Mouse (Mus musculus) intestine, postnatal 0 days (tissue): Measurements from ENCODE around the gene Myog. TPM values are rescaled to one million over a fixed set of nuclear protein-coding genes. Genes with fewer than 3 reads are reported as not detected.
A peak's percentile ranks its signal among the peaks of the same experiment; 100 is the strongest.

Source experiments
- ATAC-seq: fragments of 200-750 bp; cut with Nextera tagmentation; 2 replicates; pipeline ENCODE4 v1.8.0; 2017; ENCODE audit warnings: mild to moderate bottlenecking, moderate TSS enrichment, moderate library complexity
- H3K27ac ChIP-seq: fragments of 300-500 bp; sonication (generic); 2 replicates; pipeline ENCODE4 v1.5.1; 2014; ENCODE audit warnings: mild to moderate bottlenecking, low read depth, low read length, moderate library complexity
- H3K27me3 ChIP-seq: fragments of 300-500 bp; sonication (generic); replicated peaks from 2 replicates; pipeline ENCODE4 v1.6.1; 2014; ENCODE audit warnings: low read length, mixed read lengths; ENCODE audit not compliant: control insufficient read depth, insufficient read depth
- H3K36me3 ChIP-seq: fragments of 300-500 bp; sonication (generic); 2 replicates; pipeline ENCODE4 v1.6.1; 2014; ENCODE audit warnings: mild to moderate bottlenecking, moderate library complexity; ENCODE audit not compliant: control insufficient read depth, insufficient read depth
- H3K4me1 ChIP-seq: fragments of 300-500 bp; sonication (generic); replicated peaks from 2 replicates; pipeline ENCODE4 v1.6.1; 2014; ENCODE audit warnings: antibody characterized with exemption, low read length, mixed read lengths; ENCODE audit not compliant: control insufficient read depth, insufficient read depth
- H3K4me2 ChIP-seq: fragments of 300-500 bp; sonication (generic); replicated peaks from 2 replicates; pipeline ENCODE4 v1.6.1; 2014; ENCODE audit warnings: low read depth, mild to moderate bottlenecking, moderate library complexity
- H3K4me3 ChIP-seq: fragments of 300-500 bp; sonication (generic); 2 replicates; pipeline ENCODE4 v1.5.1; 2014; ENCODE audit warnings: low read depth, low read length
- H3K9ac ChIP-seq: fragments of 300-500 bp; sonication (generic); 2 replicates; pipeline ENCODE4 v1.6.1; 2014; ENCODE audit warnings: mild to moderate bottlenecking, low read depth, low read length
- H3K9me3 ChIP-seq: fragments of 300-500 bp; sonication (generic); 2 replicates; pipeline ENCODE4 v1.6.1; 2016; ENCODE audit warnings: mixed run types; ENCODE audit not compliant: control insufficient read depth
- CTCF ChIP-seq: sonication (generic); IDR thresholded peaks from 2 replicates; pipeline ENCODE4 v1.5.1; 2016; ENCODE audit warnings: low read depth, mild to moderate bottlenecking, control low read depth, antibody characterized with exemption, moderate library complexity
- WGBS: fragments of 180-500 bp; shearing (Covaris S2); extraction: QIAGEN DNeasy Blood & Tissue Kit; methylation state at CpG from one replicate; pipeline ENCODE4 v1.1.7; 2014; 5-methylcytosine and 5-hydroxymethylcytosine counted together
- polyA plus RNA-seq: library from polyadenylated mRNA; unstranded; fragments of >200 nt; fragmentation: Nextera tagmentation; extraction: Ambion mirVana; gene quantifications from 2 replicates; pipeline ENCODE4 v1.2.1, GENCODE M21; 2015

Gene Myog
- 0.08 TPM in 1 of 2 replicates, not detected in the other for polyA plus RNA-seq

DNA sequence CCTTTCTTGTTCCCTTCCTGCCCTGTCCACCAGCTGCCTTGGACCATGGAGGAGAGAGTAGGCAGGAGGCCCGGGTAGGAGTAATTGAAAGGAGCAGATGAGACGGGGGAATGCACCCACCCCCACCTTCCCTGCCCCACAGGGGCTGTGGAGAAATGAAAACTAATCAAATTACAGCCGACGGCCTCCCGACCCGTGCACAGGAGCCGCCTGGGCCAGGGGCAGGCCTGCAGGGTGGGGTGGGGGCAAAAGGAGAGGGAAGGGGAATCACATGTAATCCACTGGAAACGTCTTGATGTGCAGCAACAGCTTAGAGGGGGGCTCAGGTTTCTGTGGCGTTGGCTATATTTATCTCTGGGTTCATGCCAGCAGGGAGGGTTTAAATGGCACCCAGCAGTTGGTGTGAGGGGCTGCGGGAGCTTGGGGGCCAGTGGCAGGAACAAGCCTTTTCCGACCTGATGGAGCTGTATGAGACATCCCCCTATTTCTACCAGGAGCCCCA is at the start of gene Myog:
Myog (plus strand) TSS at position 392 of the 502 bp plus-strand sequence.
- H3K9ac ChIP-seq, result no peak within 1 kb of the TSS
- 0 out of 2 replicates have a peak, but pooled peaks cover 3% of the 10 kb centered on the region for H3K4me1 ChIP-seq
- no peak for ATAC-seq
- WGBS, result 61% methylated on average over 11 of the region's 11 CpGs
- no peaks in the 10 kb centered on the region for H3K27me3 ChIP-seq
- no peak within 1 kb of the TSS for H3K4me3 ChIP-seq
- no peaks in the 10 kb centered on the region for H3K36me3 ChIP-seq
- no peak within 1 kb of the TSS for H3K27ac ChIP-seq
- no peak for TF ChIP-seq CTCF
- no peak within 1 kb of the TSS for H3K4me2 ChIP-seq
- no peaks in the 10 kb centered on the region for H3K9me3 ChIP-seq

DNA sequence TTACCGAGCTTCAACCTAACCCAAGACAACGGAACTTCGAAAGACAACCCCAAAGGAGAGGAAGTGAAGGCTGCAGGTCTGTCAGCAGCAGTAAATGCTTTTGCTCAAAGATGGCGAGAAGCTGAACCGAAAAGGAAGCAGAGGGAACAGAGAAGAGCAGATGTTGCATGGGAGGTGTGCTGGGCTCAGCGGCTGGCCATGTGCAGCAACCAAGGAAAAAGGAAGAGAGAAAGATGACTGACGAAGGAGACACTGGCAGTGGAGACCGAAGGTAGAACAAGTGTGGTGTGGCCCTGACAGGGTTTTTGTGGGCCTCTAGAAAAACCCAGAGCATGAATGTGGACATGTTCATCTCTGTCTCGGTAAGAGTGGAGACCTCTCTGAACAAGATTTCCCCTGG is 49.1 kb upstream of the Myog start:
- no peak overlapping the region for H3K9ac ChIP-seq
- H3K4me2 ChIP-seq, result no peak overlapping the region
- H3K36me3 ChIP-seq, result no peaks in the 10 kb centered on the region
- no peak for ATAC-seq
- no peaks in the 10 kb centered on the region for H3K4me1 ChIP-seq
- H3K27me3 ChIP-seq, result peaks cover 9% of the 10 kb centered on the region; the same call in 1 of the 2 replicates
- no peak overlapping the region for H3K27ac ChIP-seq
- WGBS, result 85% methylated on average over 9 of the region's 9 CpGs
- no peak overlapping the region for H3K4me3 ChIP-seq
- H3K9me3 ChIP-seq, result no peaks in the 10 kb centered on the region
- no peak for TF ChIP-seq CTCF

DNA sequence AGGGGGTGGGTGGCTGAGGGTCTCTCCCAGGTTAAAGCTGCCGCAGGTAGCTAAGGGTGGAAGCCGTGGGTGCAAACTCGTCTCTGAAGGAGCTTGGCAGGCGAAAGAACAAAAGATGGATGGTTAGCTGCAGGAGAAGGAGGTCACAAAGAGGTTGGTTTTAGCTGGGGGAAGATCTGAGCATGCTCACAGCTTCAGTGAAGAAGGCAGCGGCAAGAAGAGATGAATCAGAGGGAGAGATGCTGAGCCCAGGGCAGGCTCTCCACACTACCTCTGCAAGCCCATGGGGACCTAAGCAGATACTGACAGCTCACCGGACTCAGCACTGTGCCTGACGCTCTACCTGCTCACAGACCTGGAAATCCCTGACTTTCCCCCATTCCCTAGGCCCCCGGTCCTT is 48.5 kb upstream of the Myog start:
- Histone ChIP-seq H3K27me3 (peaks cover 4% of the 10 kb centered on the region; the same call in 1 of the 2 replicates), H3K27ac (no peak overlapping the region), H3K9me3 (no peaks in the 10 kb centered on the region), H3K9ac (no peak overlapping the region), H3K4me3 (no peak overlapping the region), H3K36me3 (no peaks in the 10 kb centered on the region), H3K4me2 (no peak overlapping the region), H3K4me1 (no peaks in the 10 kb centered on the region)
- WGBS, result 77% methylated on average over 8 of the region's 8 CpGs
- no peak for ATAC-seq
- no peak for TF ChIP-seq CTCF

DNA sequence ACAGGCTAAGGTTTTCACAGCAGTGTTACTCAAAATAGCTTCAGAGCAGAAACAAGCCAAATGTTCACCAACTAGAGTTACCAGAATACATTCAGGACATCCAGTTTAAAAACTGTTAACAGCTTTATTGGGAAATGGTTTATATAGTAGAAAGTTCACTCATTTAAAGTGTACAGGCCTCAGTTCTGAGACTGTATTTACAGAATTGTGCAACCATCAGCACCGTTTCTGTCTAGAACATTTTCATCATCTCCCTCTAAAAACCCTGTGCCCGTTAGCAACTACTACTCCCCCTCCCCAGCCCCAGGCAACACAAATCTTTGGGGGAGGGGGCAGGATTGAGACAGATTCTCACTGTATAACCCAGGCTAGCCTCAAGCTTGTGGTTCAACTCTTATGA is 47.5 kb upstream of the Myog start:
- Histone ChIP-seq H3K4me1 (no peaks in the 10 kb centered on the region), H3K27me3 (0 out of 2 replicates have a peak, but pooled peaks cover 2% of the 10 kb centered on the region), H3K9ac (no peak overlapping the region), H3K4me2 (no peak overlapping the region), H3K36me3 (no peaks in the 10 kb centered on the region), H3K27ac (no peak overlapping the region), H3K9me3 (no peaks in the 10 kb centered on the region), H3K4me3 (no peak overlapping the region)
- no peak for TF ChIP-seq CTCF
- 67% methylated on average over 2 of the region's 2 CpGs for WGBS
- no peak for ATAC-seq

DNA sequence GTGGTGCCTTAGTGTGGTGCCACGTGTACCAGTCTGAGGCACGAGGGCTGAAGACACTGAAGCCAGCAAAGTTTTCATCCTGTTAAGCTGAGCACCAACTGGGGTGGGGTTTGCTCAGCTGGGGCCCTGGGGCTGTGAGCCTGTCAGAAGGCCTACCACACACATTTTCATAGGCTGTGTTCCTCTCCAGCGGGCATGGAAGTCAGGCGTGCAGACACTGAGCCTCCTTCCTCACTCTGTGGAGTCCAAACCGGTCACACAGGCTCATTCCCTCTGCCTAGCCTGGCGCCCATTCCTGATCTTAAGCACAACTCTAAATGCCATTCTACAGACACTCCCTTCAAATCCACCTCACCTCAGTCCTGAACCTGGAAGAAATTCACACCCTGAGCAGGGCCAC is 46.3 kb upstream of the Myog start:
- TF ChIP-seq CTCF, result no peak
- WGBS, result 75% methylated on average over 6 of the region's 6 CpGs
- no peak overlapping the region for H3K4me2 ChIP-seq
- no peak overlapping the region for H3K27ac ChIP-seq
- H3K9ac ChIP-seq, result no peak overlapping the region
- no peak overlapping the region for H3K4me3 ChIP-seq
- no peaks in the 10 kb centered on the region for H3K9me3 ChIP-seq
- H3K4me1 ChIP-seq, result no peaks in the 10 kb centered on the region
- ATAC-seq, result no peak
- H3K36me3 ChIP-seq, result no peaks in the 10 kb centered on the region
- H3K27me3 ChIP-seq, result 0 out of 2 replicates have a peak, but pooled peaks cover 2% of the 10 kb centered on the region

DNA sequence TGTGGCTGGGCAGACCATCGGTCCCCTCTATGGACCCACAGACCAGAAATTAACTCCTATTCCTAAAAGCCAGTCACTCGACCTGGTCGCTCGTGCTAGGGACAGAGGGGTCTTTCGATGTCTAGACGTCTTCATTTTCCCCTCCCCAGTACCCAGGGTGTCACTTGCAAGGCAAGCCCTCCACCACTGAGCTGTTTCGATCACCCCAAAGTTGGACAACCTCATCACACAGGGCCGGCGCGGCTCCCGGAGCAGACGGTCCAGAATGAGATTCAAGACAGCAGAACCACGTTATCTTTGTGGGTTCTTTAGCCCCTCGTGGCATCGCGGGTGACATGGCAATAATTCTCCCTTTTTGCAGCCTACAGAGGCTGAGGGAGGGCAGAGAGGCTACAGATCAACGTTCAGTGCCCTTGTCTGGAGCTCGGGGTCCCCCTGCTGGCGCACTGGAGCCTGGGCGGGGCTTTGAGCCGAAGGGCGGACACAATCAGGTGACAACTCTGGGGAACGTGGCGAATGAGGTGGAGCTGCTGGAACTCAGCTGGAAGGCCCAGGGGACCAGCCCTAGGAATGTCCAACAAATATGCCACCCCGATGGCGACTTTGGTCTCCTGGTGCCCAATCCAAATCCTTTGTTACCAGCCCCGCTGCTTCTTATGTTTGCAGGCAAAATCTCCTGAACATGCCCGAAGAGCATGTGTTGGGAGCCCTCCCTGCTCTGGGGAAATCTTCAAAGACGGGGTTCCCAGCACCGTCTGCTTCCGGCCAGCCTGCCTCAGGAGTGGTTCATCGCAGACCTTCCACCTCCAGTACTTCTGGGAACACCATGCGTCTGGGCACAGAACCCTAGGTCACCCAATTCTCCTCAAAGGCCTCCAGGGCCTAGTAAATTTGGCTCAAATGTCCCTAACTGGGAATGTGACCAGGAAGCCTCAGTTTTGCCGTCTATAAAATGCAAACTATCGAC is 45.6 kb upstream of the Myog start:
- ATAC-seq, result peak; percentile 83
- Histone ChIP-seq H3K27me3 (0 out of 2 replicates have a peak, but pooled peaks cover 2% of the 10 kb centered on the region), H3K9me3 (no peaks in the 10 kb centered on the region), H3K4me2 (peak overlapping the region; percentile 13; the same call in 1 of the 2 replicates), H3K27ac (no peak overlapping the region), H3K36me3 (no peaks in the 10 kb centered on the region), H3K4me3 (no peak overlapping the region), H3K4me1 (no peaks in the 10 kb centered on the region), H3K9ac (no peak overlapping the region)
- WGBS, result 25% methylated on average over 35 of the region's 35 CpGs
- peak; percentile 99 for TF ChIP-seq CTCF
